Mouse (Mus musculus) forebrain, embryonic 15.5 days (tissue): ENCODE measurements around the gene Asxl2. TPM values are rescaled to one million over a fixed set of nuclear protein-coding genes. Genes with fewer than 3 reads are reported as not detected.
A peak's percentile ranks its signal among the peaks of the same experiment; 100 is the strongest.

Experiments
- ATAC-seq: fragments of 200-750 bp; cut with Nextera tagmentation; replicated peaks from 2 replicates; pipeline ENCODE4 v1.8.0; 2017; ENCODE audit warnings: mild to moderate bottlenecking, moderate TSS enrichment, moderate library complexity
- H3K27ac ChIP-seq: fragments of 300-500 bp; sonication (generic); replicated peaks from 2 replicates; pipeline ENCODE4 v1.5.1; 2015; ENCODE audit warnings: mild to moderate bottlenecking, inconsistent platforms
- H3K27me3 ChIP-seq: fragments of 300-500 bp; sonication (generic); 2 replicates; pipeline ENCODE4 v1.6.1; 2015; ENCODE audit warnings: inconsistent platforms
- H3K36me3 ChIP-seq: fragments of 300-500 bp; sonication (generic); 2 replicates; pipeline ENCODE4 v1.6.1; 2015; ENCODE audit warnings: mild to moderate bottlenecking, inconsistent platforms
- H3K4me1 ChIP-seq: fragments of 300-500 bp; sonication (generic); 2 replicates; pipeline ENCODE4 v1.6.1; 2015; ENCODE audit warnings: inconsistent platforms
- H3K4me2 ChIP-seq: fragments of 300-500 bp; sonication (generic); replicated peaks from 2 replicates; pipeline ENCODE4 v1.6.1; 2015; ENCODE audit warnings: mild to moderate bottlenecking, inconsistent platforms
- H3K4me3 ChIP-seq: fragments of 300-500 bp; sonication (generic); 2 replicates; pipeline ENCODE4 v1.5.1; 2015; ENCODE audit warnings: mild to moderate bottlenecking, inconsistent platforms
- H3K9ac ChIP-seq: fragments of 300-500 bp; sonication (generic); replicated peaks from 2 replicates; pipeline ENCODE4 v1.6.1; 2015; ENCODE audit warnings: mild to moderate bottlenecking, inconsistent platforms
- H3K9me3 ChIP-seq: fragments of 300-500 bp; sonication (generic); 2 replicates; pipeline ENCODE4 v1.6.1; 2016; ENCODE audit warnings: inconsistent platforms
- WGBS: fragments of 180-500 bp; shearing (Covaris S2); methylation state at CpG from one replicate; pipeline ENCODE4 v1.1.7; 2015; ENCODE audit warnings: mixed read lengths; 5-methylcytosine and 5-hydroxymethylcytosine counted together
- polyA plus RNA-seq: library from polyadenylated mRNA; unstranded; fragments of >200 nt; fragmentation: Nextera tagmentation; extraction: Ambion mirVana; gene quantifications from 2 replicates; pipeline ENCODE4 v1.2.1, GENCODE M21; 2015

Gene Asxl2
- polyA plus RNA-seq, 1 experiment from 2014 or later = 14.4 TPM

DNA sequence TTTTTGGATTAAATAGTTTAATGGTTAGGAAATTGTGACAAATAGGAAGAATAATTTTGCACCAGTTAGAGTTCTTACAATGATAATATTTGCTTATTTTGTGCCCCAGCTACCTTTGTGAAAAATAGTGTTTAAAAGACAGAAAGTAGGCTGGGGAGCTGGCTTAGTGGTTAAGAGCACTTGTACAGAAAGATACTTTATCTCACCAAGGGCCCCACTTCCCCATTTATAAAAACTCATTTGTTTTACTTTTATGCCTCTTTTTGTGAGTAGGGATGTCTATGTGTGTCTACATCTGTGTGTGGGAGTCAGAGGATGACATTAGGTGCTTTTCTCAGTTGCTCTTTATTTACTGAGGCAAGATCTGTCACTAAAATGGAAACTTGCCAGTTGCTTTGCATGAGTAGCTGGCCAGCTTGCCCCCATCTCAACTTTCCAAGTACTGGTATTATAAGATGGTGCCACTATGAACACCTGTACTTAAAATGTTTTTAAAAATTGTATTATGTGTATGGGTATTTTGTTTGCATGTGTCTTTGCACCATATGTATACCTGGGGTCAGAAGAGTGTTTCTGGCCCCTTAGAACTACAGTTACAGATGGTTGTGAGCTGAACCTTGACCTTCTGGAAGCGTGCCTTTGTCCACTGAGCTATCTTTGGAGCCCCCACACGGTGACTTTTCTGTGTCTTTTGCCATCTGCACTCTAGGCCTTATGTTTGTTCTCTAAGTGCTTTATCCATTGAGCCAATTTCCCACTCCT lies 3.2 kb downstream of the Asxl2 start:
- H3K36me3 ChIP-seq = no peaks in the 10 kb centered on the region
- H3K27me3 ChIP-seq = no peaks in the 10 kb centered on the region

DNA sequence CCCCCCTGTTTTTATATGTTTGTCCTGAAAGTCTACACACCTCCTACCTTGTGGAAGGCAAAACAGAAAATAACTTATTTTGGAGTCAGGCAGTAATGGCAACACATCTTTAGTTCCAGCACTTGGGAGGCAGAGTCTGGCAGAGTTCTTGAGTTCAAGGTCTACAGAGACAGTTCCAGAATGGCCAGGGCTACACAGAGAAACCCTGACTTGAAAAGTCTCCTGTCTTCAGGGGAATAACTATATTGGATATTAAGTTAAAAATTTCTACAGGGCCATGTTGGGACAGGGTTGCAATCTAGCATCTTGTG lies 3.7 kb downstream of the Asxl2 start:
- Histone ChIP-seq H3K9ac (no peak overlapping the region), H3K36me3 (no peaks in the 10 kb centered on the region), H3K27me3 (no peaks in the 10 kb centered on the region), H3K4me3 (no peak overlapping the region), H3K27ac (no peak overlapping the region), H3K4me2 (no peak overlapping the region), H3K4me1 (peaks cover 16% of the 10 kb centered on the region), H3K9me3 (no peaks in the 10 kb centered on the region)
- no peak for ATAC-seq

More for the DNA sequence above, 3.2 kb downstream of the Asxl2 start:
- WGBS = 89% methylated on average over 2 of the region's 2 CpGs
- peaks cover 20% of the 10 kb centered on the region for H3K4me1 ChIP-seq
- H3K4me2 ChIP-seq = no peak overlapping the region
- no peak overlapping the region for H3K4me3 ChIP-seq
- H3K27ac ChIP-seq = no peak overlapping the region
- no peak for ATAC-seq
- no peak overlapping the region for H3K9ac ChIP-seq
- no peaks in the 10 kb centered on the region for H3K9me3 ChIP-seq

DNA sequence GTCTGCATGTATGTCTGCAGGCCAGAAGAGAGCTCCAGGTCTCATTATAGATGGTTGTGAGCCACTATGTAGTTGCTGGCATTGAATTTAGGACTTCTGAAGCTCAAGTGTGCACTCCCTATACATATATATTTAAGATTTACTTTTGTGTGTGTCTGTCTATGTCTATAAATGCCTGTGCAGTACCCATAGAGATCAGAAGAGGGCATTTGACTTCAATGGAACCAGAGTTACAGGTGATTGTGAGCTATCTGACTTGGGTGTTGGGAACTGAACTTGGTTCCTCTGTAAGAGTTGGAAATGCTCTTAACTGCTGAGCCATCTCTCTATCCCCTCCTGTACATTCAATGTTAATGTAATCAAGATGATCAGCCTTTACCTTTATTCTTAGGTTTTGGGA lies 4.3 kb downstream of the Asxl2 start:
- Histone ChIP-seq H3K4me3 (no peak overlapping the region), H3K9me3 (no peaks in the 10 kb centered on the region), H3K4me1 (peaks cover 12% of the 10 kb centered on the region), H3K4me2 (no peak overlapping the region), H3K9ac (no peak overlapping the region), H3K27ac (no peak overlapping the region), H3K27me3 (no peaks in the 10 kb centered on the region), H3K36me3 (no peaks in the 10 kb centered on the region)
- no peak for ATAC-seq

DNA sequence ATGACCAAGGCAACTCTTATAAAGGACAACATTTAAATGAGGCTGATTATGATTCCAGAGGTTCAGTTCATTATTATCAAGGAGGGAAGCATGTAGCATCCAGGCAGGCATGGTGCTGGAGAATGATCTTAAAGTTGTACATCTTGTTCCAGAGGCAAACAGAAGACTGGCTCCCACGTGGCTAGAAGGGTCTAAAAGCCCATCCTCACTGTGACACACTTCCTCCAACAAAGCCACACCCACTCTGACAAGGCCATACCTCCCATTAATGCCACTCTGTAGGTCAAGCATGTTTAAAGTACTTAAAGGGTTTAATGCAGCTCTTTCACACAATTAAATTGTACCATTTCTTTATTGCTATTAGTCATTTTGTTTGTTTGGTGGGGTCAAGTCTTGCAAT lies 7.1 kb downstream of the Asxl2 start:
- H3K4me2 ChIP-seq = no peak overlapping the region
- no peaks in the 10 kb centered on the region for H3K27me3 ChIP-seq
- no peak overlapping the region for H3K9ac ChIP-seq
- 0 out of 2 replicates have a peak, but pooled peaks cover 6% of the 10 kb centered on the region for H3K4me1 ChIP-seq
- no peaks in the 10 kb centered on the region for H3K9me3 ChIP-seq
- no peak for ATAC-seq
- H3K4me3 ChIP-seq = no peak overlapping the region
- WGBS = 85% methylated on average over 1 of the region's 1 CpGs
- no peaks in the 10 kb centered on the region for H3K36me3 ChIP-seq
- H3K27ac ChIP-seq = no peak overlapping the region

DNA sequence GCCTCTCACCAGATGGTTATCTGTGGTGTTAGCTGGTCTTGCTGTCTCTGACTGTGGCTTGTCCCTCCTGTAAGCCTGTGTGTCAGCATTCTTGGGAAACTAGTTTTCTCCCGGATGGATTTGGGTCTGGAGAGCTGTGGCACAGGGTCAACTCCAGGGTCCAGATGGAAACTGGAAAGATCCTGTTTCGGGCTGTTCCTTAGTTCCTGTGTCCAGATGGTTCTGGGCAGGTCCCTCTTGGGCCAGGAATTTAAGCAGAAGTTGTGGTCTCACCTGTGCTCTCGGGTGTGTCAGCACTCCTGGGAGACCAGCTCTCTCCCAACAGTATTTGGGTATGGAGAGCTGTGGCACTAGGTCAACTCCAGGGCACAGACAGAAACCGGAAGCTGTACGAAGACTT lies 9.8 kb downstream of the Asxl2 start:
- no peak for ATAC-seq
- H3K9ac ChIP-seq = no peak overlapping the region
- no peak overlapping the region for H3K27ac ChIP-seq
- H3K27me3 ChIP-seq = no peaks in the 10 kb centered on the region
- H3K9me3 ChIP-seq = no peaks in the 10 kb centered on the region
- no peaks in the 10 kb centered on the region for H3K36me3 ChIP-seq
- no peak overlapping the region for H3K4me3 ChIP-seq
- no peak overlapping the region for H3K4me2 ChIP-seq
- WGBS = 95% methylated on average over 5 of the region's 5 CpGs
- no peaks in the 10 kb centered on the region for H3K4me1 ChIP-seq

DNA sequence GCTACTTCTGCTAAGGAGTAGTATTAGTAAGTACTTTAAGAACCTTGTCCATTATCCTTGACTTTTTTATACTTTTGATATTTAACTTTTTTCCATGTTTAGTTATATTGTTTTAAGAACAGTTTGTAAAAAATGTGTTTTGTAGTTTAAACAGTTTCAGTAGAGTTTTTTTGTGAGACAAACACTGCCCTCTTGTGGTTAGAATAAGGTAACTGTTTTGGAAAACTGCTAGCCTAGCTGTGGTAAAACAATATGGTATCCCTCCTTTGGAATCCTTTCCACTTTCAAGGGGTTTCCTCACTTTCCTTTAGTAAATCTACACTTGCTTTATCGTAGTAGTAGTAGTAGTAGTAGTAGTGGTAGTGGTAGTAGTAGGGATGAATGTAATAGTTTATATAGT lies 11.2 kb downstream of the Asxl2 start:
- ATAC-seq = no peak
- Histone ChIP-seq H3K9ac (no peak overlapping the region), H3K27me3 (no peaks in the 10 kb centered on the region), H3K27ac (no peak overlapping the region), H3K9me3 (no peaks in the 10 kb centered on the region), H3K4me2 (no peak overlapping the region), H3K36me3 (peaks cover under 1% of the 10 kb centered on the region; the same call in 1 of the 2 replicates), H3K4me3 (no peak overlapping the region), H3K4me1 (no peaks in the 10 kb centered on the region)
- 100% methylated on average over 1 of the region's 1 CpGs for WGBS

DNA sequence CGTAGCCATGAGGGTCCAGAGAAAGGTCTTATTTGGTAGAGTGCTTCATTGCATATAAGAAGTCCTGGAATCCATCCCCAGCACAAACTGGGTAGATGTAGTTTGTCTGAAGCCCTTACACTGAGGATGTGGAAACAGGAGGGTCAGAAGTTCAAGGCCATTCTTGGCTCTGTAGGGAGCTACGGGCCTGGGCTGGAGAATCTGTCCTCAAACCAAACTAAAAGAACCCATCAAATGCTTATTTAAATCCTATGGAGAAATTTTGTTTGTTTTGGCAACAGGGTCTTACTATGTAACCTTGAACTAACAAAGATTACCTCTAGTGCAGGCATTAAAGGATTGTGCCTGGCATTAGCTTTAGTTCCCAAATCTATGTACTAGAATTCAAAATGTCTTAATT lies 14.3 kb downstream of the Asxl2 start:
- no peak for ATAC-seq
- Histone ChIP-seq H3K4me1 (no peaks in the 10 kb centered on the region), H3K27me3 (no peaks in the 10 kb centered on the region), H3K4me3 (no peak overlapping the region), H3K9ac (no peak overlapping the region), H3K36me3 (peaks cover 8% of the 10 kb centered on the region; the same call in 1 of the 2 replicates), H3K9me3 (no peaks in the 10 kb centered on the region), H3K4me2 (no peak overlapping the region), H3K27ac (no peak overlapping the region)
- WGBS = 92% methylated on average over 2 of the region's 2 CpGs

DNA sequence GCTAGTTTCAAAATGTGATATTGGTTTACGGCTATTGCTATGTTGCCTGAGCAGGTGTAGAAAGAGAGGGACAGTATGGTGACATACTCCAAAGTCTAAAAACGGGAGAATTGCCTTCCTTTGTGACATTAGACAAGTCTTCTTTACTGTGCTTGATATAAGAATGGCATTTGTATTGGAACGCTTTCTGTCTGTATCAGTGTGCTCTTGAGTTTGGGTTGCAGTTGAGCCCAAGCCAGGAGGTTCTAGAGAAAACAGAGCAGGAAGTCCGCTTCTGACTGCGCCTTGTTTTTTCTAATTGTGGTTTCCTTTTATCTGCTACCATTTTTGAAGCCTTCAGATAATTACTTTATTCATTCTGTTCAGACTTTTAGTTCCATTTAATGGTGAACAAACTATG lies 14.7 kb downstream of the Asxl2 start:
- Histone ChIP-seq H3K9ac (no peak overlapping the region), H3K9me3 (no peaks in the 10 kb centered on the region), H3K4me2 (no peak overlapping the region), H3K36me3 (peaks cover 8% of the 10 kb centered on the region; the same call in 1 of the 2 replicates), H3K4me3 (no peak overlapping the region), H3K4me1 (no peaks in the 10 kb centered on the region), H3K27me3 (no peaks in the 10 kb centered on the region), H3K27ac (no peak overlapping the region)
- WGBS = 89% methylated on average over 5 of the region's 5 CpGs
- no peak for ATAC-seq

DNA sequence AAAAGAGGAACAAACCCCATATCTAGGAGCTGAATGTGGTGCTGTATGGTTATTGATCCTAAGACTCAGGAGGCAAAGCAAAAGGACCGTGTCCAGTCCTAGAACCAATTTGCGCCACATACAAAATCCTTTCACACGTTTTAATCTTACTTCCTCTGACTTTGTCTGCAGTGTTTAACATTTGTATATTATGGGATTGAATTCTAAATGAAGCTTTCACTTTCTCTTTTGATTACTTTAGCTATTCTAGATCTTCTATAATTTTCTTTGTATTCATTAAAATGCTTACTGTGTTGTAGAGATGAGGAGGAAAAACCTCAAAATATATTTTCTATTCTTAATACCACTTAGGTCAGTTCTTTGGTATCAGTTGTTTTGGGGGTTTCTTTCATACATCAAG lies 26.9 kb downstream of the Asxl2 start:
- Histone ChIP-seq H3K9me3 (no peaks in the 10 kb centered on the region), H3K4me2 (no peak overlapping the region), H3K4me1 (no peaks in the 10 kb centered on the region), H3K4me3 (no peak overlapping the region), H3K27ac (no peak overlapping the region), H3K36me3 (peaks cover 30% of the 10 kb centered on the region), H3K9ac (no peak overlapping the region), H3K27me3 (no peaks in the 10 kb centered on the region)
- ATAC-seq = no peak
- 82% methylated on average over 3 of the region's 3 CpGs for WGBS

DNA sequence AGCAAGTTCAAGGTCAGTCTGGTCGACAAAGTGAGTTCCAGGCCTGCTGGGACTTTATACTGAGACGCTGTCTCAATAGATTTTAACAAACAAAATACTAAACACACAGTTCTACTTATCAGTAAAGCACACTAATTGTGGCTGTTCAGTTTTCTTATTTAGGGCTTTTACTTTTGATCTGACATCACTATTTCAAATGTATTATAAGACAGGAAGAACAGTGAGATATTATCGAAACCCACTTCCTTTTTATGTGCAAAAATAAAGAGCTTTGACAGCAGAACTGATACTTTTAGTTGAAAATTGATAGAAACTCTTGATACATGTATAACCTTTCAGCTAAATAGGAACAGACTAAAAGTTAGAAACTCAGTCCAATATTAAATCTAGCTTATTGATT lies 36.4 kb downstream of the Asxl2 start:
- 90% methylated on average over 3 of the region's 3 CpGs for WGBS
- H3K9me3 ChIP-seq = no peaks in the 10 kb centered on the region

DNA sequence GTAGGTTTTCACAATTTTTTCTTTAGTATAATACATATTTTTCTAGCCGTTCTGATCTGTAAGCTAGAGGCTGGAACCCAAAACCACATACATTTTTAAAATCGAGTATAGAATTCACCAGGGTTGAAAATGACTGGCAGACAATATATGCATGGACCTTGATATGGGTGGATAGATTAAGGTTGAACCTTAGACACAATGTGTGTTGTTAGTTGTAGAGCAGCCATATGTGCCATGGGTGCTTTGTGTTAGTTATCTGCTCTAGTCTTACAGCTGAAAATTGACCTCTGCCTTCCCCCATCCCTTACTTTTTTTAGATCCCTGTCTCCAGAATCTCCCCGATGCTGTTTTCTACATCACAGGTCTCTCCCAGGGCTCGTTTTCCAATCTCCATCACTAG lies 73.0 kb downstream of the Asxl2 start:
- Histone ChIP-seq H3K4me3 (no peak overlapping the region), H3K27me3 (no peaks in the 10 kb centered on the region), H3K4me2 (no peak overlapping the region), H3K36me3 (peaks cover 44% of the 10 kb centered on the region), H3K27ac (no peak overlapping the region), H3K9me3 (no peaks in the 10 kb centered on the region), H3K4me1 (no peaks in the 10 kb centered on the region), H3K9ac (no peak overlapping the region)
- WGBS = 89% methylated on average over 4 of the region's 4 CpGs
- no peak for ATAC-seq

More for the DNA sequence above, 36.4 kb downstream of the Asxl2 start:
- Histone ChIP-seq H3K4me1 (no peaks in the 10 kb centered on the region), H3K9ac (no peak overlapping the region), H3K27me3 (no peaks in the 10 kb centered on the region), H3K4me2 (no peak overlapping the region), H3K36me3 (peaks cover 20% of the 10 kb centered on the region), H3K27ac (no peak overlapping the region), H3K4me3 (no peak overlapping the region)
- ATAC-seq = no peak

DNA sequence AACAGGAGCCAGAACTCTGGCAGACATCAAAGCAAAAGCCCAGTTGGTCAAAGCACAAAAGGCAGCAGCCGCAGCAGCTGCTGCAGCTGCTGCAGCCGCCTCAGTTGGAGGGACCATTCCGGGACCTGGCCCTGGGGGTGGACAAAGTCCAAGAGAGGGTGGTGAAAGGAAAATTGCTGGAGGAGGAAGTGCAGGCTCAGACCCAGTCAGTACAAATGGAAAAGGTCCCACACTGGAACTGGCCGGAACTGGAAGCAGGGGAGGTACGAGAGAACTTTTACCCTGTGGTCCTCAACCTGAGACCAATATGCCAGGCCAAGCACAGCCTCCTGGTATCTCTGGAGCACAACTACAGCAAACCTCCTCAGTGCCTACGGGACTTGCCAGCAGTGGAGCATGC lies 73.4 kb downstream of the Asxl2 start:
- no peak overlapping the region for H3K27ac ChIP-seq
- H3K9me3 ChIP-seq = no peaks in the 10 kb centered on the region
- no peaks in the 10 kb centered on the region for H3K4me1 ChIP-seq
- H3K9ac ChIP-seq = no peak overlapping the region
- H3K36me3 ChIP-seq = peaks cover 43% of the 10 kb centered on the region
- no peaks in the 10 kb centered on the region for H3K27me3 ChIP-seq
- H3K4me3 ChIP-seq = no peak overlapping the region
- 92% methylated on average over 6 of the region's 6 CpGs for WGBS
- H3K4me2 ChIP-seq = no peak overlapping the region
- ATAC-seq = no peak

DNA sequence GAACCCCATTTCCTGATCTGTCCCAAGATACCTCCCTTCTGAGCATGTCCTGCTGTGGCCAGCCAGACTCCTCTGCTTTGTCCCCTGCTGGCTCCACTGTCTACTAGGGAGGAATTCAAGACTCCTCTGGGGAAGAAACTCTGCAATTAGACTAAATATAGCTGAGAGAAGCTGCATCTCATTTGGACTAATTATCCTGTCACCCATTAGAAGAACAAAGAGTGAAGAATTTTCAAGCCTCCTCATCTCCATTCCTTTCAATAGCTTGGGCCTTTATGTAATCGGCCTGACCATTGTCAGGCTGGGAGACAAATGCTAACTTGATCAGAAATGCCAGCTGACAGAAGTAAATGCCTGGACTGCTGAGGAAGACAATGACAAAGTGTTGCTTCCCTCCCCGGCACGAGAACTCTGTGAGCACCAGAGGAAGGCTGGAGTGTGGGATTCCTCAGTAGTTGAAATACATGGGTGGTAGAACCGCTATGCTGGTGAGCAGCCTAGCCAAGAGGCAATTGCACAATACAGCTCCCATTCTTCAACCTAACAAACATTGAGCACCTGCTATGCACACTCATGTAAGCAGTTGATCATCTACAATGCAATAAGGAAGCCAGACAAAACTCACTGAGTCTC lies 92.1 kb downstream of the Asxl2 start:
- peak overlapping the region; percentile 76 for H3K27ac ChIP-seq
- 25% methylated on average over 4 of the region's 4 CpGs for WGBS

More for the DNA sequence above, 92.1 kb downstream of the Asxl2 start:
- H3K4me1 ChIP-seq = peaks cover 2% of the 10 kb centered on the region; the same call in 1 of the 2 replicates
- ATAC-seq = peak; percentile 76
- no peak overlapping the region for H3K9ac ChIP-seq
- H3K4me3 ChIP-seq = no peak overlapping the region
- H3K36me3 ChIP-seq = no peaks in the 10 kb centered on the region
- H3K27me3 ChIP-seq = no peaks in the 10 kb centered on the region
- no peaks in the 10 kb centered on the region for H3K9me3 ChIP-seq
- no peak overlapping the region for H3K4me2 ChIP-seq
